Mouse (Mus musculus): ENCODE results near the gene Bean1.

Bean1 gene

DNA sequence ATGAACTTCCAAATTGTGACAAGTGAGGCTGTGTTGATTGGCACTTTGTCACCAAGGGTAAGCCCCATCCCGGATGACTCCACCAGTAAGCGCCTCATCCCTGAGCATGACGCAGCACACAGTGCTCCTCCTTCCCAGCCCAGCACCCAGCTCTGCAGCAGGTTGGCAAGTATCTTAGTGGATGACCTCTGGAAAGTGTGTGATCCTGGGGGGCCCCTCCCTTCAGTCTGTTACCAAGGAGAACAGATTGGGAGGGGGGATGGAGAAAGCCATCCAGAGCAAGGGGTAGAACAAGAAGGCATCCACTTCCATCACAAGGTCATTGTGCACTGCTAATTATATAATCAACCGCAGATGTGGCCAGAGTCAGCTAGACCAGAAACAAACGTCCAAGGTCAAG is 9.5 kb upstream of the Bean1 start:
- in situ Hi-C loops (cut with MboI; ENCODE audit: unreplicated experiment in 2 of 2): no loop called here

DNA sequence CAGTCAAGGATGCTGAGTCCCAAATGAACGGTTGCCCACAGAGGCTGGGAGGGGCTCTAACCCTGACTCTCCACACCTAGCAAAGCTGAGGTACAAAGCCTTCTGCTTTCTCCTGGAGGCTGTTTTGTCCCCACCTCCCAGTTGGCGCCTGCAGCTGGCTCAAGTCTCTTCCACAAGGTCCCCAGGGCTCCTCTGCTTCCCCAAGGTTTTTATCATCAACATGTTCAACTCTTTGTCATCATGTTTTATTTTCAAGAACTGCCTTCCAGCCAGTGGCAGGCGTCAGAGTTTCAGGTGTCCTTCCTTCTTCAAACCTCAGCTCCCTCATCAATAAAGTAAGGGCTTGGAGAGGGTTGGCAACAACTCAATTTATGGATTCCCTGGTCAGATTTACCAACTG is 781 bp upstream of the Bean1 start:
- in situ Hi-C loops (cut with MboI; ENCODE audit: unreplicated experiment in 2 of 2): no loop called here

GRCm38 (mm10) chr8:104171050-104171620 is 893 bp downstream of the Bean1 start:
- in situ Hi-C loops (cut with MboI; ENCODE audit: unreplicated experiment in 2 of 2): no loop called here

DNA sequence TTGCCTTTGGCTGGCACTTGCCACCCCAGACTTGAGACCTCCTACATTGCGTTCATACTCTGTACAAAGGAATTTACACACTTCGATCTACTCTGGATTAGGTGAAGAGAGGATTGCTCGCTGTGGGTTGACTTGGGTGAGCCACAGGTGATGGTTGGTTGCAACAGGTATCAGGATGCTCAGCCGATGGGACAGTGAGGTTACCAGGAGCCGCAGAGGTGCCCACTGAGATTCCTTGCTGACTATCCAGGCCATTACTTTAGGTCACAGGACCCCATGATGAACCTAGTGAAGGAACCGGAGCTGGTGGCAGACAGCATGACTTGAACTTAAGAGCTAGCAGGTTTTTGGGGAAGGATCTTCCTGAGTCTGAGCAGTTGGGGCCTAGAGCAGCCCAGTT is 2.2 kb downstream of the Bean1 start:
- in situ Hi-C loops (cut with MboI; ENCODE audit: unreplicated experiment in 2 of 2): no loop called here

GRCm38 (mm10) chr8:104175848-104176527 is 5.7 kb downstream of the Bean1 start:
- in situ Hi-C loops (cut with MboI; ENCODE audit: unreplicated experiment in 2 of 2): no loop called here

DNA sequence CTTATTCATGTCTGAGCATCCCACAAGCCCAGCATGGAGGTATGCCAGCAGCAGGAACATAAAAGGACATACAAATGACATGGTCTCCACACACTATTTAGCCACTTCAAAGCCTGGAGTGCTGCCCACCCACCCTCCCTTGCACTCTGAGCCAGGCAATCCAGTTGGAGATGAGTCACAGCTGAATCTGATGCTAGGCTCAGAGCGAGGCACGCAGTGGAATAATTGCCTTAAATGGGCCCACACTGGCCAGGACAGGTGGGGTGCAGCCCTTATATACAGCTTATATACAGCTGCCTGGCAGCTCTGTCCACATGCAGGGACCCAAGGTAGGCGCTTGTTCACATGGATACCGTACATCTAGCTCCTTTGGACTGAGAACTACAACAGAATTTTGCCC is 6.8 kb downstream of the Bean1 start:
- in situ Hi-C loops (cut with MboI; ENCODE audit: unreplicated experiment in 2 of 2): no loop called here

- in situ Hi-C loops (cut with MboI; ENCODE audit: unreplicated experiment in 2 of 2): loop anchor here (5.0 kb wide), 2 partner anchors 38 to 62 kb away; partner anchors contain the start of gene Tk2 (in 1 of the 2)
Measured at GRCm38 (mm10) chr8:104184905-104185304, 14.7 kb downstream of the Bean1 start.

DNA sequence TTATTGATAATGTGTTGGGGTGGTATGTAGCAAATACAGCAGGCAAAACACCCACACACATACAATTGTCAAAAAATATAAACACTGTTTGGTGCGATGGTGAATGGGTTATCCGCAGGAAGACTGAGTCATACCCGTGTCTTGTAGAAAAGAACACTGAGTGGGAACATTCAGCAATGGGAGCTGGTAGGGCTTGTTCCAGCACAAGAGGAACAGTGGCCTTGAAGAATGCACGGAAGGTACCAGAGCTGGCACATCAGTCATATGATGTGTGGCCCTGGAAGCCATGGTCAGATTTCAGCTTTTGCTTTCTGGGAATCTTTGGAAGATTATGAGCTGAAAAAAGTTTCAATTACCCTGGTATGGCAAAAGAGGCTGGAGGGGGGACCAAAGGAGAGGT is 16.6 kb downstream of the Bean1 start:
- in situ Hi-C loops (cut with MboI; ENCODE audit: unreplicated experiment in 2 of 2): loop anchor here (5.0 kb wide), 2 partner anchors 40 to 60 kb away; partner anchors contain the start of gene Tk2 (in 1 of the 2)

GRCm38 (mm10) chr8:104187622-104188021 is 17.4 kb downstream of the Bean1 start:
- in situ Hi-C loops (cut with MboI; ENCODE audit: unreplicated experiment in 2 of 2): loop anchor here (5.0 kb wide), 2 partner anchors 40 to 60 kb away; partner anchors contain the start of gene Tk2 (in 1 of the 2)

DNA sequence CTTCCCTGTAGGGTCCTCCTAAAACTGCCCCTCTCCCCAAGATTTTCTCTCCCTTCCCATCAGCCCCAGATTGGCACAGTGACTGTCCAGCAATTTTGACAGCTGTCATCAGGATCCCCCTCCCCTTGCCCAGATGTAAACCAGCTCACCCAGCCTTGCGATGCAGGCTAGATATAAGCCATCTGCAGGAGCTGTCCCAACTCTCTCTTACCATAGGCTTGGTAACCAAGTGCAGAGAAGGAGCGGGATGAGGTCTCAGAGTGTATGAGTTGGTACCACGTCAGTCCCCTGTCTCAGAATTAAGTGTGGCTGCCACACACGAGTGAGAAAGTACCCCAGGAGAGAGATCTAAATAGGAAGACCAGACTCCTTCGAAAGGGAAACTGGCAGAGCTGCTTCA is 18.2 kb downstream of the Bean1 start:
- in situ Hi-C loops (cut with MboI; ENCODE audit: unreplicated experiment in 2 of 2): loop anchor here (5.0 kb wide), 2 partner anchors 41 to 59 kb away; partner anchors contain the start of gene Tk2 (in 1 of the 2)

GRCm38 (mm10) chr8:104190777-104191468 is 20.7 kb downstream of the Bean1 start:
- in situ Hi-C loops (cut with MboI; ENCODE audit: unreplicated experiment in 2 of 2): no loop called here

- in situ Hi-C loops (cut with MboI; ENCODE audit: unreplicated experiment in 2 of 2): no loop called here
Measured at GRCm38 (mm10) chr8:104191496-104191895, 21.3 kb downstream of the Bean1 start.

GRCm38 (mm10) chr8:104199802-104200201 is 29.6 kb downstream of the Bean1 start:
- in situ Hi-C loops (cut with MboI; ENCODE audit: unreplicated experiment in 2 of 2): no loop called here

- in situ Hi-C loops (cut with MboI; ENCODE audit: unreplicated experiment in 2 of 2): no loop called here
Measured at GRCm38 (mm10) chr8:104201622-104202021, 31.4 kb downstream of the Bean1 start.

GRCm38 (mm10) chr8:104202320-104202719 is 32.1 kb downstream of the Bean1 start:
- in situ Hi-C loops (cut with MboI; ENCODE audit: unreplicated experiment in 2 of 2): no loop called here

DNA sequence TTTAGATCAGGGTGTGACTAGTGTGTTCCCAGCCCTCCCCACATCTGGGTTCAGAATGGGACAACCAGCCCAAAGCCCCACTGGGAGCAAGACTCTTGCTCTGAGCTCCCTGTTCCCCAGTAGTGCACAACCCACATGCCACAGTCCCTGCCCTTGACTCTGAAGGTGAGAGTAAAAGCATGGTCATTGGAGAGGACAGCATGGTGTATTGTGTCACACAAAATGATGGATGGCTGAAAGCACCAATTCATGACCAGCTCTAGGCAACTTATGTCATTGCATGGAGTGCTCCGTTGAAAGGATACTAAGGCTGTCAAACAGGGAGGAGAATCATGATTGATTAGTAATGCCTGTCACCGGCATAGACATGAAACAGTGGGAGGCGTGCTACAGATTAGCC is 35.0 kb downstream of the Bean1 start:
- in situ Hi-C loops (cut with MboI; ENCODE audit: unreplicated experiment in 2 of 2): no loop called here

DNA sequence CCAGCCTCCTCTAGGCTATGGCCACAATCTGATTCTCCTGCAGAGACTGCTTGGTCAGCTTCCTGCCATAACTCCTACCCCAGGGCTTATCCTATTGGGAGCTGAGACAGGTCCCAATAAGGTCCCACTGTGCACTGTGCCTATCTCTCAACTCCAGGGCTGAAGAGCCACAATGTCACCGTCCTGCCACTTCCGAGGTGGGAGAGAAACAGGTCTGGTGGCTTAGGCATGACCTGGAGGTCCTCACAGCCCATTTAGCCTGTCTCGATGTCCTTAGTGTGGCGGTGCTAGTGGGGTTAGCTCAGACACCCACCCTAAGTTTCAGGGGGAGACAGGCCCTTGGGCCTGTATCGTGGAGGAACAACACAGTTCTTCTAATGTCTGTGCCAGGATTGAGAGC is 47.4 kb downstream of the Bean1 start:
- in situ Hi-C loops (cut with MboI; ENCODE audit: unreplicated experiment in 2 of 2): loop anchor here in 1 of 2 experiments (5.0 kb wide), 1 partner anchor 70 kb away; no protein-coding TSS in a partner anchor

DNA sequence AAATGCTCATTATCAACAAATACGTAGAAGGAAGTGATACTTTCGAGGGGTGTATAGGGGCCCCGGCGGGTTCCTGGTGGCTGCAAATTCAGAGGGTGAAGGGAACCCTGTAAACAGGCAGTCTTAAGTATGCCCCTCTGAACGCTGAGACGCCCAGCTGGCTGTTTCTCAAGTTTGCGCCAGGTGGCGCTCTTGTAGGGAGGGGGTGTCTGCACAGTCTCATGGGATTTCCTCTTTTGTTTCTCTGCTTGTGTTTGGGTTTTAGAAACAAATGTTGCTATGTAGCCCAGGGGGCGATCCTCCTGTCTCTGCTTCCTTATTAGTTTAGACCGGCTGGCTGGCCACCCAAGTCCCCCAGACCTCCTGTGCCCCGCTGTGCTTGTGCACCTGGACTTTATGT is 48.8 kb downstream of the Bean1 start:
- in situ Hi-C loops (cut with MboI; ENCODE audit: unreplicated experiment in 2 of 2): loop anchor here in 1 of 2 experiments (5.0 kb wide), 1 partner anchor 72 kb away; no protein-coding TSS in a partner anchor

- in situ Hi-C loops (cut with MboI; ENCODE audit: unreplicated experiment in 2 of 2): loop anchor here (5.0 kb wide), 3 partner anchors 37 to 123 kb away; no protein-coding TSS in a partner anchor
Measured at GRCm38 (mm10) chr8:104219806-104220205, 49.6 kb downstream of the Bean1 start.

- in situ Hi-C loops (cut with MboI; ENCODE audit: unreplicated experiment in 2 of 2): no loop called here
Measured at GRCm38 (mm10) chr8:104227048-104227447, 56.8 kb downstream of the Bean1 start.

GRCm38 (mm10) chr8:104230377-104230776 is 60.1 kb downstream of the Bean1 start:
- in situ Hi-C loops (cut with MboI; ENCODE audit: unreplicated experiment in 2 of 2): no loop called here
